Mouse (Mus musculus): ENCODE results near the gene Syde2. TPM values are rescaled to one million over a fixed set of nuclear protein-coding genes. Genes with fewer than 3 reads are reported as not detected.
A peak's percentile ranks its signal among the peaks of the same experiment; 100 is the strongest.

Gene Syde2
- total and polyA plus RNA-seq, 3 experiments = 12.4 to 24.1 TPM; not detected in 1

DNA sequence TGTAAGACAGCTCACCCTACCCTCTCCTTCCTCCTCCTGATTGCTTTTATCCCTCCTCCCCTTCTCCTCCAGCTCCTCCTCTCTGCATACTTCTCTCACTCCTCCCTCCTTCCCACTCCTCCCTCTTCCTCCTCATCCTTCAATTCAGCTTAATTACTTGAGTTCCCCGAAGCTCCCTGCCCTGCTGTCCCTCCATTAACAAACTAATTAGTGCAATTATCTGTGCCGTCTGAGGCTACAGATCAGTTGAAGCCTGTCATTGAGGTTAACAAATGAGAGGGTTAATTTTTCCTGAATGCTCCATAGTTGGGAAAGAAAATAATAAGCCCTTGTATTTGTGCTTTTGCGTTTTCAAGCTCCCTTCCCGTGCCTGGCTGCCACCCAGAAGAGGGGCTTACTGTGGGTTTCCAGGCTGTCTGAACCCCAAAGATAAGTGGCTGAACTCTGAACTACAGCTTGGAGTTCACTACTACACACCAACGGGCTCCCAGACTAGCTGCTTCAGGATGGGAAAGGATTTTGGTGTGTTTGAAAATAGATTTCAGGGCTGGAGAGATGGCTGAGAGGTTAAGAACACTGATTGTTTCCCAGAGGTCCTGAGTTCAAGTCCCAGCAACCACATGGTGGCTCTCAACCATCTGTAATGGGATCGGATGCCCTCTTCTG lies 40.0 kb upstream of the Syde2 start:
- peak; percentile 58 for DNase-seq (ENCODE audit: low read depth, low spot score)
- Histone ChIP-seq H3K36me3 (ENCODE audit: control insufficient read depth in 1 of 2, insufficient read depth in 2 of 2, low read length in 2 of 2) (peaks cover 2 to 40% of the 10 kb centered on the region in 2 experiments; a peak in 3 of 4 replicates), H3K9me3 (replicated peaks; ENCODE audit: insufficient read depth, low read length) (no peaks in the 10 kb centered on the region), H3K4me3 (ENCODE audit: control insufficient read depth in 1 of 2, insufficient read depth in 1 of 2, low read depth in 2 of 2, low read length in 2 of 2) (no peak overlapping the region), H3K27ac (ENCODE audit: control insufficient read depth, low read depth, low read length) (peak overlapping the region; percentile 30; the same call in 1 of the 2 replicates), H3K9ac (ENCODE audit: control insufficient read depth, low read depth, low read length, poor library complexity, severe bottlenecking) (no peak overlapping the region), H3K4me1 (ENCODE audit: control insufficient read depth in 1 of 2, insufficient read depth in 2 of 2, low read length in 2 of 2) (peaks cover 6 to 42% of the 10 kb centered on the region in 2 experiments), H3K79me2 (ENCODE audit: control insufficient read depth, insufficient read depth, low read length, poor library complexity) (peaks cover 4% of the 10 kb centered on the region), H3K27me3 (ENCODE audit: control insufficient read depth in 1 of 2, insufficient read depth in 2 of 2, low read length in 2 of 2) (no peaks in the 10 kb centered on the region)
- TF ChIP-seq MEF2A (IDR thresholded peaks at IDR 0.05; ENCODE audit: extremely low read depth, insufficient replicate concordance, low read depth, low read length, poor library complexity, severe bottlenecking) (no peak), NRF1 (IDR thresholded peaks at IDR 0.05; ENCODE audit: insufficient read depth, low read depth, low read length, poor library complexity, severe bottlenecking) (no peak), GATA1 (IDR thresholded peaks at IDR 0.05; ENCODE audit: low read depth, low read length) (peak; percentile 48), ZNF384 (IDR thresholded peaks at IDR 0.05; ENCODE audit: low read depth, low read length) (no peak), GABPA (IDR thresholded peaks at IDR 0.05; ENCODE audit: low read depth, low read length) (no peak), SMC3 (IDR thresholded peaks at IDR 0.05; ENCODE audit: low read depth, low read length) (no peak), ELF1 (IDR thresholded peaks at IDR 0.05; ENCODE audit: low read depth, low read length) (no peak), TAL1 (IDR thresholded peaks at IDR 0.05; ENCODE audit: low read length) (peak; percentile 56), EP300 (IDR thresholded peaks at IDR 0.05; ENCODE audit: low read depth in 1 of 2, low read length in 2 of 2) (peak in 1 of 2 experiments; percentile 55; a peak in 1 of 4 replicates), JUND (IDR thresholded peaks at IDR 0.05; ENCODE audit: low read depth, low read length) (no peak), TBP (IDR thresholded peaks at IDR 0.05; ENCODE audit: low read depth, low read length) (peak; percentile 64), TCF12 (IDR thresholded peaks at IDR 0.05; ENCODE audit: low read depth, low read length) (peak; percentile 63; the same call in 1 of the 2 replicates), RCOR1 (IDR thresholded peaks at IDR 0.05; ENCODE audit: low read depth, low read length) (peak; percentile 53; the same call in 1 of the 2 replicates)

DNA sequence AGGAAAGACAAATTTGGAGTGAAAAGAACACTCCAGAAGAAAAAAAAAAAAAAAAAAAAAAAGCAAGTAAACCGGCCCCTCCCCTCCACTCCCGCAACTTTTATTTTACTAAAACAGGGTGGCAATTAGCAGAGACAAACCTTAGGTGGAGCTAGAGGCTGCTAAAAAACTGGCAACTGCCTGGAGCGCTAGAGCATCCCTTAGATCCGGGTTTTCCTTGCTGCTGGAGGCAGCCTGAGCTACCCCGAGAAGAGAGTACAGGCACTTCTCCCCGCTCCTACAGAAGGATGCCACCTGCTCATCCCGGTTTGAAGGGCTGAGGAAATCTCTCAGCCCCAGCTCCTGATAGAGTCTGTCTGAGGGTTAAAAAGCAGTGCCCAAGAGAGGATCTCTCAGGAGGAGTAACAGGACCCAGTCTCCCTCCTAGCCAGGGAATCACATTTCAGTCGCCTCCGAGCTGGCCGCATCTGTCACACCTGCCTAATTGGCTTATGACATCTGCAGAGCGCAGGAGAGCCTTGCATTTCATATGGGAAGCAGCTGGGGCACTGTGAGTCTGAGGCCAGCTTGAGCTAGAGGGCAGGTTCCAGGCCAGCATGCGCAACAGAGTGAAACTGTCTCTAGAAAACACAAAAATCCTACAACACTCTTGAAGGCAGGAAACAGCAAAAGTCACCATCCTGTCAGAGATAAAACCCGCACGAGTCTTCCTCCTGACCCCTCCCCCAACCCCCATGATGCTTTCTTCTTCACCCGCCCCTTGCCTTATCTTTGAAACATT lies 37.4 kb upstream of the Syde2 start:
- H3K36me3 ChIP-seq (ENCODE audit: control insufficient read depth in 1 of 2, insufficient read depth in 2 of 2, low read length in 2 of 2) = peaks cover 2 to 47% of the 10 kb centered on the region in 2 experiments; a peak in 3 of 4 replicates
- H3K27ac ChIP-seq (ENCODE audit: control insufficient read depth, low read depth, low read length) = peak overlapping the region; percentile 100
- peaks cover 8 to 53% of the 10 kb centered on the region in 2 experiments for H3K4me1 ChIP-seq (ENCODE audit: control insufficient read depth in 1 of 2, insufficient read depth in 2 of 2, low read length in 2 of 2)
- H3K4me3 ChIP-seq (ENCODE audit: control insufficient read depth in 1 of 2, insufficient read depth in 1 of 2, low read depth in 2 of 2, low read length in 2 of 2) = peak overlapping the region; percentile 32 to 54
- no peaks in the 10 kb centered on the region; the same call in 1 of the 2 replicates for H3K79me2 ChIP-seq (ENCODE audit: control insufficient read depth, insufficient read depth, low read length, poor library complexity)
- H3K27me3 ChIP-seq (ENCODE audit: control insufficient read depth in 1 of 2, insufficient read depth in 2 of 2, low read length in 2 of 2) = no peaks in the 10 kb centered on the region
- H3K9ac ChIP-seq (ENCODE audit: control insufficient read depth, low read depth, low read length, poor library complexity, severe bottlenecking) = peak overlapping the region; percentile 58
- no peaks in the 10 kb centered on the region for H3K9me3 ChIP-seq (replicated peaks; ENCODE audit: insufficient read depth, low read length)
- DNase-seq (ENCODE audit: low read depth, low spot score) = peak; percentile 93
- no peak for TF ChIP-seq TAL1 (IDR thresholded peaks at IDR 0.05; ENCODE audit: low read length)
- TF ChIP-seq POLR2A (IDR thresholded peaks at IDR 0.05; ENCODE audit: control insufficient read depth in 1 of 2, insufficient read depth in 1 of 2, low read depth in 1 of 2, low read length in 2 of 2, poor library complexity in 1 of 2) = peak; percentile 40 to 60; a peak in 2 of 4 replicates
- peak; percentile 68 for TF ChIP-seq SMC3 (IDR thresholded peaks at IDR 0.05; ENCODE audit: low read depth, low read length)
- 0 out of 2 replicates have a peak, but pooled peaks have one; percentile 15 for TF ChIP-seq ELF1 (IDR thresholded peaks at IDR 0.05; ENCODE audit: low read depth, low read length)
- TF ChIP-seq MXI1 (IDR thresholded peaks at IDR 0.05; ENCODE audit: low read depth, low read length) = peak; percentile 66; the same call in 1 of the 2 replicates
- peak; percentile 68 for TF ChIP-seq NELFE (IDR thresholded peaks at IDR 0.05; ENCODE audit: low read depth, low read length)
- no peak for TF ChIP-seq POLR2AphosphoS2 (IDR thresholded peaks at IDR 0.05; ENCODE audit: low read length)
- TF ChIP-seq JUND (IDR thresholded peaks at IDR 0.05; ENCODE audit: low read depth, low read length) = no peak
- TF ChIP-seq RAD21 (IDR thresholded peaks at IDR 0.05; ENCODE audit: low read depth, low read length) = peak; percentile 88
- TF ChIP-seq USF2 (IDR thresholded peaks at IDR 0.05; ENCODE audit: borderline replicate concordance in 1 of 2, insufficient read depth in 1 of 2, low read depth in 1 of 2, low read length in 2 of 2) = no peak
- TF ChIP-seq ZNF384 (IDR thresholded peaks at IDR 0.05; ENCODE audit: low read depth, low read length) = peak; percentile 94
- TF ChIP-seq E2F4 (IDR thresholded peaks at IDR 0.05; ENCODE audit: borderline replicate concordance, low read depth, low read length) = no peak
- TF ChIP-seq GABPA (IDR thresholded peaks at IDR 0.05; ENCODE audit: low read depth, low read length) = no peak
- TF ChIP-seq ETS1 (IDR thresholded peaks at IDR 0.05; ENCODE audit: low read depth, low read length) = peak; percentile 92
- no peak for TF ChIP-seq POLR2AphosphoS5 (IDR thresholded peaks at IDR 0.05; ENCODE audit: borderline replicate concordance, low read depth, low read length)
- peak; percentile 90 for TF ChIP-seq MYC (IDR thresholded peaks at IDR 0.05; ENCODE audit: low read depth, low read length)
- TF ChIP-seq GATA1 (IDR thresholded peaks at IDR 0.05; ENCODE audit: low read depth, low read length) = peak; percentile 80; the same call in 1 of the 2 replicates
- no peak for TF ChIP-seq CHD2 (IDR thresholded peaks at IDR 0.05; ENCODE audit: low read length)
- TF ChIP-seq MAZ (IDR thresholded peaks at IDR 0.05; ENCODE audit: low read depth, low read length) = peak; percentile 56
- peak; percentile 25; the same call in 1 of the 2 replicates for TF ChIP-seq USF1 (IDR thresholded peaks at IDR 0.05; ENCODE audit: low read depth, low read length)
